8 mouse cellular contexts compared by ENCODE assay signal in genomic region chr8:115159711-115160374, GRCm38 (mm10).
DNase-seq lines count a peak whose midpoint lies in the region; ATAC-seq lines count a peak whose summit lies in the region.

No protein-coding gene starts in this region.

- peak overlapping the region; percentile 55 for H3K4me2 ChIP-seq in liver, embryonic 16.5 days (ENCODE audit: low read depth, low read length)

- WGBS in heart, embryonic 10.5 days, result 8% methylated on average over 22 of the region's 22 CpGs
- WGBS in liver, embryonic 16.5 days (ENCODE audit: insufficient replicate concordance), result 7% methylated on average over 22 of the region's 22 CpGs

- H3K36me3 ChIP-seq in heart, embryonic 10.5 days, result no peaks in the 10 kb centered on the region
- no peaks in the 10 kb centered on the region for H3K36me3 ChIP-seq in liver, embryonic 16.5 days (ENCODE audit: control insufficient read depth, insufficient read depth)

- H3K9ac ChIP-seq in liver, embryonic 16.5 days (ENCODE audit: low read depth, low read length), result no peak overlapping the region

- DNase-seq in B cell, adult 2 months, result peak; percentile 12 to 15
- peak; percentile 31 for DNase-seq in ZHBTc4 (ENCODE audit: low read depth, low spot score)
- peak; percentile 67 for DNase-seq in embryo, embryonic 9.5 days (ENCODE audit: extremely low spot score)
- no peak for DNase-seq in heart, embryonic 10.5 days (ENCODE audit: low spot score)
- peak; percentile 14 to 23 for DNase-seq in kidney, adult 8-10 months
- peak; percentile 64 for DNase-seq in neural tube, embryonic 10.5 days (ENCODE audit: extremely low spot score, low spot score)
- no peak for DNase-seq in spleen, postnatal 14 days (ENCODE audit: low spot score in 2 of 2)

- H3K4me1 ChIP-seq in heart, embryonic 10.5 days, result peaks cover 29% of the 10 kb centered on the region
- H3K4me1 ChIP-seq in liver, embryonic 16.5 days (ENCODE audit: control insufficient read depth, low read depth, low read length), result no peaks in the 10 kb centered on the region

- H3K27me3 ChIP-seq in heart, embryonic 10.5 days (ENCODE audit: insufficient read depth, poor library complexity, severe bottlenecking), result peaks cover 11% of the 10 kb centered on the region
- H3K27me3 ChIP-seq in liver, embryonic 16.5 days (ENCODE audit: control insufficient read depth, insufficient read depth, low read depth, low read length), result peaks cover 8% of the 10 kb centered on the region; the same call in 1 of the 2 replicates

- H3K27ac ChIP-seq in heart, embryonic 10.5 days, result peak overlapping the region; percentile 83
- 0 out of 2 replicates have a peak overlapping the region, but pooled peaks have one; percentile 25 for H3K27ac ChIP-seq in liver, embryonic 16.5 days (ENCODE audit: low read length)

- ATAC-seq in liver, embryonic 16.5 days (ENCODE audit: low read depth), result no peak

- peak overlapping the region; percentile 59 for H3K4me3 ChIP-seq in heart, embryonic 10.5 days
- peak overlapping the region; percentile 25 for H3K4me3 ChIP-seq in liver, embryonic 16.5 days (ENCODE audit: low read depth, low read length)

- no peaks in the 10 kb centered on the region for H3K9me3 ChIP-seq in heart, embryonic 10.5 days
- no peaks in the 10 kb centered on the region for H3K9me3 ChIP-seq in liver, embryonic 16.5 days (replicated peaks; ENCODE audit: control insufficient read depth, low read length)

Comparison
In these comparisons a context has a peak if more than half of its experiments do, and no peak if none do; other contexts are left out.
1. DNase-seq: peak in B cell, adult 2 months (2 of 2), ZHBTc4 (single experiment), embryo, embryonic 9.5 days (single experiment), kidney, adult 8-10 months (2 of 2) and neural tube, embryonic 10.5 days (single experiment); none in heart, embryonic 10.5 days (single experiment) and spleen, postnatal 14 days (0 of 2).